Mouse (Mus musculus): Measurements from ENCODE around the gene Cldn11. TPM values are rescaled to one million over a fixed set of nuclear protein-coding genes. Genes with fewer than 3 reads are reported as not detected.

The Cldn11 gene
- polyA plus RNA-seq, 1 experiment = not detected

DNA sequence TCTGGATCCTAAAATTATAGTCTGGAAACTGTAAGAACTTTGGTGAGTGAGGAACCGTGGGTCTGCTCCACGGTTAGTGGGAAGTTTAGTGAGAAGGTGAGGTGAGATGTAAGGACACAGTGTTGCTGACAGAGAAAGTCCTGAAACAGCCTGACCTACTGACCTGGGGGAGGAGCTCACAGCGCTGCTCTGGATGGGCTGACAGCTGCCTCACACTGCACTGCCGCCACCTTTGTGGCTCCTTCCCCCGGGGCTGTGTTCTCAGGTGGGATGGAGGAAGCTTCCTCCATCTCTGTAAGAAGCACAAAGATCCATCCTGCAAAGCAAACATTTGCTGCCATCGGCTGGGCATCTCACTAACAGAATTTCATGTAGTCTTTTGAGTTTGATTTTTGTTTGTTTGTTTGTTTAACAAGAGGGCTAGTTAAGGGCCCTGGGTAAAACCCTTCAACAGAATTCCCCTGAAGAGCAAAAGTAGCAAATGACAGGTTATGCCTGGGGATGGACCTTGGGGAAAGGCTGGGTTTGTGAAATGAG, 58.8 kb downstream of the Cldn11 start:
- Histone ChIP-seq H3K79me3 (ENCODE audit: low read depth) (no peaks in the 10 kb centered on the region), H3ac (ENCODE audit: control insufficient read depth, insufficient read length, low read depth) (no peak overlapping the region), H3K36me3 (ENCODE audit: control insufficient read depth, insufficient read depth) (no peaks in the 10 kb centered on the region), H3K79me2 (ENCODE audit: control insufficient read depth, insufficient read depth) (no peaks in the 10 kb centered on the region), H3K4me3 (ENCODE audit: insufficient read depth, poor library complexity, severe bottlenecking) (no peak overlapping the region), H3K27me3 (ENCODE audit: control insufficient read depth, insufficient read depth, insufficient read length) (no peaks in the 10 kb centered on the region)
- TF ChIP-seq MYOD1 (IDR thresholded peaks at IDR 0.05; ENCODE audit: control insufficient read depth, insufficient read length, low read depth) = no peak

- no peaks in the 10 kb centered on the region for H3K27me3 ChIP-seq (ENCODE audit: control insufficient read depth, insufficient read depth, insufficient read length)
- no peaks in the 10 kb centered on the region for H3K79me3 ChIP-seq (ENCODE audit: low read depth)
- H3K36me3 ChIP-seq (ENCODE audit: control insufficient read depth, insufficient read depth) = no peaks in the 10 kb centered on the region
- no peak overlapping the region for H3K4me3 ChIP-seq (ENCODE audit: insufficient read depth, poor library complexity, severe bottlenecking)
- TF ChIP-seq USF1 (IDR thresholded peaks at IDR 0.05; ENCODE audit: low read depth) = no peak
- TF ChIP-seq FOSL1 (IDR thresholded peaks at IDR 0.05; ENCODE audit: insufficient read depth, low read length, poor library complexity, severe bottlenecking) = no peak
- no peak for TF ChIP-seq MYOG (IDR thresholded peaks at IDR 0.05; ENCODE audit: control insufficient read depth, extremely low read depth, insufficient read length)
- TF ChIP-seq CEBPB (IDR thresholded peaks at IDR 0.05; ENCODE audit: low read depth) = no peak
- TF ChIP-seq MYOD1 (IDR thresholded peaks at IDR 0.05; ENCODE audit: control insufficient read depth, insufficient read length, low read depth) = no peak
- no peak for TF ChIP-seq CTCF (IDR thresholded peaks at IDR 0.05; ENCODE audit: control insufficient read depth, insufficient read depth, insufficient read length)
- TF ChIP-seq MAX (IDR thresholded peaks at IDR 0.05) = no peak
- H3ac ChIP-seq (ENCODE audit: control insufficient read depth, insufficient read length, low read depth) = no peak overlapping the region
- no peaks in the 10 kb centered on the region for H3K79me2 ChIP-seq (ENCODE audit: control insufficient read depth, insufficient read depth)
Observed at GRCm38 (mm10) chr3:31209001-31209400, 59.3 kb downstream of the Cldn11 start.

GRCm38 (mm10) chr3:31212205-31213038, 62.7 kb downstream of the Cldn11 start:
- Histone ChIP-seq H3K79me2 (ENCODE audit: control insufficient read depth, insufficient read depth) (no peaks in the 10 kb centered on the region), H3K36me3 (ENCODE audit: control insufficient read depth, insufficient read depth) (no peaks in the 10 kb centered on the region), H3K79me3 (ENCODE audit: low read depth) (no peaks in the 10 kb centered on the region), H3ac (ENCODE audit: control insufficient read depth, insufficient read length, low read depth) (no peak overlapping the region), H3K4me3 (ENCODE audit: insufficient read depth, poor library complexity, severe bottlenecking) (no peak overlapping the region), H3K27me3 (ENCODE audit: control insufficient read depth, insufficient read depth, insufficient read length) (no peaks in the 10 kb centered on the region)
- no peak for TF ChIP-seq USF1 (IDR thresholded peaks at IDR 0.05; ENCODE audit: low read depth)
- no peak for TF ChIP-seq MYOD1 (IDR thresholded peaks at IDR 0.05; ENCODE audit: control insufficient read depth, insufficient read length, low read depth)
- TF ChIP-seq CEBPB (IDR thresholded peaks at IDR 0.05; ENCODE audit: low read depth) = no peak
- no peak for TF ChIP-seq CTCF (IDR thresholded peaks at IDR 0.05; ENCODE audit: control insufficient read depth, insufficient read depth, insufficient read length)
- no peak for TF ChIP-seq MYOG (IDR thresholded peaks at IDR 0.05; ENCODE audit: control insufficient read depth, extremely low read depth, insufficient read length)
- no peak for TF ChIP-seq FOSL1 (IDR thresholded peaks at IDR 0.05; ENCODE audit: insufficient read depth, low read length, poor library complexity, severe bottlenecking)
- TF ChIP-seq MAX (IDR thresholded peaks at IDR 0.05) = no peak

- no peak overlapping the region for H3K4me3 ChIP-seq (ENCODE audit: insufficient read depth, poor library complexity, severe bottlenecking)
- no peak overlapping the region for H3ac ChIP-seq (ENCODE audit: control insufficient read depth, insufficient read length, low read depth)
- H3K36me3 ChIP-seq (ENCODE audit: control insufficient read depth, insufficient read depth) = no peaks in the 10 kb centered on the region
- no peaks in the 10 kb centered on the region for H3K27me3 ChIP-seq (ENCODE audit: control insufficient read depth, insufficient read depth, insufficient read length)
- no peaks in the 10 kb centered on the region for H3K79me2 ChIP-seq (ENCODE audit: control insufficient read depth, insufficient read depth)
- no peak for TF ChIP-seq USF1 (IDR thresholded peaks at IDR 0.05; ENCODE audit: low read depth)
- TF ChIP-seq CEBPB (IDR thresholded peaks at IDR 0.05; ENCODE audit: low read depth) = no peak
- TF ChIP-seq MYOG (IDR thresholded peaks at IDR 0.05; ENCODE audit: control insufficient read depth, extremely low read depth, insufficient read length) = no peak
- TF ChIP-seq FOSL1 (IDR thresholded peaks at IDR 0.05; ENCODE audit: insufficient read depth, low read length, poor library complexity, severe bottlenecking) = no peak
- TF ChIP-seq MAX (IDR thresholded peaks at IDR 0.05) = no peak
- TF ChIP-seq CTCF (IDR thresholded peaks at IDR 0.05; ENCODE audit: control insufficient read depth, insufficient read depth, insufficient read length) = no peak
- TF ChIP-seq MYOD1 (IDR thresholded peaks at IDR 0.05; ENCODE audit: control insufficient read depth, insufficient read length, low read depth) = no peak
- H3K79me3 ChIP-seq (ENCODE audit: low read depth) = no peaks in the 10 kb centered on the region
Observed at GRCm38 (mm10) chr3:31213802-31214201, 64.1 kb downstream of the Cldn11 start.

Other genes starting within 250 kb of the Cldn11 start
- gene Phc3, start 180.5 kb upstream of the Cldn11 start, polyA plus RNA-seq (2012; fragmentation: generic; extraction: Trizol) = 4.6 TPM
- gene Prkci, start 154.2 kb upstream of the Cldn11 start, polyA plus RNA-seq (2012; fragmentation: generic; extraction: Trizol) = 17.5 TPM
- 15.0 TPM for gene Skil, start 54.9 kb upstream of the Cldn11 start, polyA plus RNA-seq (2012; fragmentation: generic; extraction: Trizol)
- 0.01 TPM for gene Slc7a14, start 160.5 kb downstream of the Cldn11 start, polyA plus RNA-seq (2012; fragmentation: generic; extraction: Trizol)

Data from C2C12 (cell line).